ENCODE assay signal across 8 mouse cellular contexts in the genomic region with DNA sequence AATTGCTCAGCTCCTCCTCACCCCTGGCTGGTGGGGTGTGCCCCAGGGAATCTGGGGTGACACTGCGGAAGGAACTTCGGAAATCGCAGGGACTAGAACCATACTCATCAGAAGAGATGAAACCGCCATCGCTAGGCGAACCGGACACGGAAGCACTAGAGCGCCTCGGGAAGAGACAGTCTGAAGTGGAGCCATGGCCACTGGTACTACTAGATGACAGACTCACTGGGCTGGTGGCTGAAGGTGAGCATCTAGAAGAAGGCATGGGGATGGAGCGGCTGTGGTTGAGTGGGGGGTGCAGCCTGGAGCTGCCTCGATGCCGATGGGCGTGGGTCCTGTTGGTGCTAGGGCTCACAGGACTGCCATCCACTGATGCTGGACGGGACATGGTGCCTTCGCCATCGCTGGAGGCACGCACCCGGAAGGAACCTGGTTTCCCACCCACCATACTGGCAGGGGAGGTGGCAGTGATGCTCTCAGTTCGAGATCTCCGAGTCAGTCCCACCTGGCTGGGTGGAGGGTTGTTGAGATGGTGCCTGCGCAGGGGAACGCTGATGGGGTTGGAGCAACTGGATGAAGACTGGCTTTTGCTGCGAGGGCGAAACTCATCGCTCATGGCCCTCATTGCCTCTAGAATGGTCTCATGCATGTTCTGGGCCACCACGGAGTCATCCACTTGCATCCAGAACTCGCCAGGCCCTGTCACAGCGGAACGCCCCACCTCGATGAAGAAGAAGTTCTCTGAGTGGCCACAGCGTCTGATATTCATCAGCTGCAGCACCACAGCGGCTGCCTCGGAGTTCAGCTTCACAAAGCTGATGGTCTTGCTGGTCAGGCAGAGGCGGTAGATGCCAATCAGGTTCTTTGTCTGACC. TPM values are rescaled to one million over a fixed set of nuclear protein-coding genes. Genes with fewer than 3 reads are reported as not detected.
DNase-seq lines count a peak whose midpoint lies in the region; ATAC-seq and TF ChIP-seq lines count a peak whose summit lies in the region.

No protein-coding gene starts in this region.

- H3K36me3 ChIP-seq in ES-E14 (ENCODE audit: control insufficient read depth, insufficient read depth, low read length, poor library complexity, severe bottlenecking) = no peaks in the 10 kb centered on the region; the same call in 1 of the 2 replicates
- H3K36me3 ChIP-seq in embryonic facial prominence, embryonic 14.5 days (ENCODE audit: control insufficient read depth, insufficient read depth, low read length) = peaks cover 21% of the 10 kb centered on the region; the same call in 1 of the 2 replicates
- H3K36me3 ChIP-seq in heart, embryonic 16.5 days (ENCODE audit: control insufficient read depth, insufficient read depth) = no peaks in the 10 kb centered on the region
- peaks cover 26% of the 10 kb centered on the region for H3K36me3 ChIP-seq in limb, embryonic 13.5 days
- H3K36me3 ChIP-seq in neural tube, embryonic 14.5 days (ENCODE audit: control insufficient read depth, insufficient read depth, low read length) = no peaks in the 10 kb centered on the region; the same call in 1 of the 2 replicates

- H3K9ac ChIP-seq in ES-E14 (ENCODE audit: insufficient read depth, low read depth, low read length, poor library complexity, severe bottlenecking) = no peak overlapping the region; the same call in 1 of the 2 replicates
- H3K9ac ChIP-seq in embryonic facial prominence, embryonic 14.5 days (ENCODE audit: low read depth, low read length) = peak overlapping the region; percentile 84
- peak overlapping the region; percentile 90 for H3K9ac ChIP-seq in heart, embryonic 16.5 days (ENCODE audit: low read length)
- peak overlapping the region; percentile 84 for H3K9ac ChIP-seq in limb, embryonic 13.5 days
- peak overlapping the region; percentile 85 for H3K9ac ChIP-seq in neural tube, embryonic 14.5 days (replicated peaks; ENCODE audit: low read depth, low read length)

- peaks cover 0 to 15% of the 10 kb centered on the region in 2 experiments; a peak in 1 of 4 replicates for H3K4me1 ChIP-seq in ES-E14 (ENCODE audit: control insufficient read depth in 2 of 2, insufficient read depth in 2 of 2, low read length in 2 of 2, poor library complexity in 1 of 2)
- peaks cover 35% of the 10 kb centered on the region for H3K4me1 ChIP-seq in embryonic facial prominence, embryonic 14.5 days (ENCODE audit: control insufficient read depth, insufficient read depth, low read length)
- peaks cover 23% of the 10 kb centered on the region for H3K4me1 ChIP-seq in heart, embryonic 16.5 days (ENCODE audit: control insufficient read depth, insufficient read depth, low read length)
- H3K4me1 ChIP-seq in limb, embryonic 13.5 days = peaks cover 46% of the 10 kb centered on the region
- peaks cover 40% of the 10 kb centered on the region for H3K4me1 ChIP-seq in neural tube, embryonic 14.5 days (ENCODE audit: control insufficient read depth, insufficient read depth, low read length)

- 60% methylated on average over 35 of the region's 35 CpGs for WGBS in embryonic facial prominence, embryonic 14.5 days
- WGBS in heart, embryonic 16.5 days = 53% methylated on average over 35 of the region's 35 CpGs
- WGBS in limb, embryonic 13.5 days = 69% methylated on average over 35 of the region's 35 CpGs
- WGBS in neural tube, embryonic 14.5 days = 72% methylated on average over 35 of the region's 35 CpGs

- peak overlapping the region; percentile 85 to 87 for H3K4me3 ChIP-seq in ES-E14 (ENCODE audit: insufficient read depth in 1 of 2, low read depth in 1 of 2, low read length in 2 of 2, poor library complexity in 1 of 2, severe bottlenecking in 1 of 2)
- H3K4me3 ChIP-seq in embryonic facial prominence, embryonic 14.5 days (ENCODE audit: low read depth, low read length) = peak overlapping the region; percentile 83
- peak overlapping the region; percentile 66 for H3K4me3 ChIP-seq in heart, embryonic 16.5 days (ENCODE audit: low read length)
- H3K4me3 ChIP-seq in limb, embryonic 13.5 days = peak overlapping the region; percentile 75
- peak overlapping the region; percentile 72 for H3K4me3 ChIP-seq in neural tube, embryonic 14.5 days (ENCODE audit: low read depth, low read length)

- in situ Hi-C loops in ES-E14 (cut with MboI; ENCODE audit: low sequenced_read_pairs in 2 of 2, unreplicated experiment in 2 of 2) = loop anchor here in 1 of 2 experiments (25.0 kb wide), 1 partner anchor 977 kb away; no protein-coding TSS in a partner anchor

- no peak for ATAC-seq in embryonic facial prominence, embryonic 14.5 days (ENCODE audit: low read depth)
- ATAC-seq in heart, embryonic 16.5 days (replicated peaks; ENCODE audit: extremely low read depth, insufficient read depth, low FRiP score) = no peak
- ATAC-seq in limb, embryonic 13.5 days (ENCODE audit: low FRiP score, low read depth) = no peak
- ATAC-seq in neural tube, embryonic 14.5 days (ENCODE audit: low read depth) = no peak
- no peak for ATAC-seq in megakaryocyte progenitor cell, adult 5-6 weeks (replicated peaks; ENCODE audit: poor library complexity)

- H3K27me3 ChIP-seq in embryonic facial prominence, embryonic 14.5 days (replicated peaks; ENCODE audit: control insufficient read depth, insufficient read depth, low read length) = no peaks in the 10 kb centered on the region
- H3K27me3 ChIP-seq in heart, embryonic 16.5 days (ENCODE audit: control insufficient read depth, insufficient read depth, low read length) = no peaks in the 10 kb centered on the region
- H3K27me3 ChIP-seq in limb, embryonic 13.5 days = no peaks in the 10 kb centered on the region
- no peaks in the 10 kb centered on the region for H3K27me3 ChIP-seq in neural tube, embryonic 14.5 days (ENCODE audit: control insufficient read depth, insufficient read depth, low read length)

- no peak overlapping the region for H3K27ac ChIP-seq in ES-E14 (ENCODE audit: insufficient read depth, low read depth, low read length, poor library complexity, severe bottlenecking)
- H3K27ac ChIP-seq in embryonic facial prominence, embryonic 14.5 days (replicated peaks; ENCODE audit: low read depth, low read length) = peak overlapping the region; percentile 95
- peak overlapping the region; percentile 93 for H3K27ac ChIP-seq in heart, embryonic 16.5 days (ENCODE audit: low read length)
- peak overlapping the region; percentile 97 for H3K27ac ChIP-seq in limb, embryonic 13.5 days
- H3K27ac ChIP-seq in neural tube, embryonic 14.5 days (ENCODE audit: low read depth, low read length) = peak overlapping the region; percentile 96

- no peaks in the 10 kb centered on the region for H3K9me3 ChIP-seq in ES-E14 (ENCODE audit: control insufficient read depth, insufficient read depth, low read depth, low read length)
- no peaks in the 10 kb centered on the region for H3K9me3 ChIP-seq in embryonic facial prominence, embryonic 14.5 days (ENCODE audit: control insufficient read depth, low read length)
- H3K9me3 ChIP-seq in heart, embryonic 16.5 days (replicated peaks; ENCODE audit: control insufficient read depth, low read length) = no peaks in the 10 kb centered on the region
- H3K9me3 ChIP-seq in limb, embryonic 13.5 days = peaks cover 5% of the 10 kb centered on the region; the same call in 1 of the 2 replicates
- H3K9me3 ChIP-seq in neural tube, embryonic 14.5 days (ENCODE audit: control insufficient read depth, low read length) = no peaks in the 10 kb centered on the region

- H3K4me2 ChIP-seq in embryonic facial prominence, embryonic 14.5 days (ENCODE audit: low read depth, low read length) = peak overlapping the region; percentile 57
- peak overlapping the region; percentile 79 for H3K4me2 ChIP-seq in heart, embryonic 16.5 days (ENCODE audit: low read depth, low read length)
- peak overlapping the region; percentile 92 for H3K4me2 ChIP-seq in limb, embryonic 13.5 days (replicated peaks)
- H3K4me2 ChIP-seq in neural tube, embryonic 14.5 days (ENCODE audit: low read depth, low read length) = peak overlapping the region; percentile 84

- peak; percentile 22 for DNase-seq in kidney, adult 11 months
- DNase-seq in kidney, postnatal 36 days = no peak
- no peak for DNase-seq in ES-E14 (ENCODE audit: low read depth, low spot score)
- peak; percentile 34 for DNase-seq in embryonic facial prominence, embryonic 14.5 days (ENCODE audit: low spot score)

TF ChIP-seq in ES-E14, 5 proteins besides CTCF, POLR2A, EP300 and RAD21 (continues in another document):
- no peak for TF ChIP-seq MAFK (IDR thresholded peaks at IDR 0.05; ENCODE audit: insufficient read depth, low read depth, low read length)
- no peak for TF ChIP-seq HCFC1 (IDR thresholded peaks at IDR 0.05; ENCODE audit: borderline replicate concordance, insufficient read depth, low read length)
- no peak for TF ChIP-seq CHD2 (IDR thresholded peaks at IDR 0.05; ENCODE audit: low read depth, low read length)
- TF ChIP-seq ZC3H11A (IDR thresholded peaks at IDR 0.05; ENCODE audit: borderline replicate concordance, low read depth, low read length) = no peak

RNA-seq across cellular contexts. Expression of a gene that starts 1.9 kb away (rescaled TPM):
- total RNA-seq in ES-E14 (2012; rRNA removed) = 3.2 and 8.1 TPM in 2 replicates
- 14.8 and 16.1 TPM in 2 replicates for polyA plus RNA-seq in embryonic facial prominence, embryonic 14.5 days (2014; fragmentation: Nextera tagmentation; extraction: Ambion mirVana)
- 8.2 and 9.4 TPM in 2 replicates for polyA plus RNA-seq in heart, embryonic 16.5 days (2015; fragmentation: Nextera tagmentation; extraction: Ambion mirVana)
- polyA plus RNA-seq in limb, embryonic 13.5 days (2015; fragmentation: Nextera tagmentation; extraction: Ambion mirVana) = 10.7 and 11.8 TPM in 2 replicates
- polyA plus RNA-seq in neural tube, embryonic 14.5 days (2014; fragmentation: Nextera tagmentation; extraction: Ambion mirVana) = 9.4 and 11.4 TPM in 2 replicates
- total RNA-seq in megakaryocyte progenitor cell, adult 5-6 weeks (2015) = not detected in 2 replicates
- not detected in 2 replicates for total RNA-seq in megakaryocyte progenitor cell, adult 5-6 weeks (2017)

RNA-seq across cellular contexts. Expression of a gene that starts 26.9 kb away (rescaled TPM):
- total RNA-seq in ES-E14 (2012; rRNA removed) = 14.1 and 20.6 TPM in 2 replicates
- polyA plus RNA-seq in embryonic facial prominence, embryonic 14.5 days (2014; fragmentation: Nextera tagmentation; extraction: Ambion mirVana) = 6.7 and 6.8 TPM in 2 replicates
- 8.9 and 10.3 TPM in 2 replicates for polyA plus RNA-seq in heart, embryonic 16.5 days (2015; fragmentation: Nextera tagmentation; extraction: Ambion mirVana)
- 7.6 TPM in 2 replicates for polyA plus RNA-seq in limb, embryonic 13.5 days (2015; fragmentation: Nextera tagmentation; extraction: Ambion mirVana)
- 2.7 and 3.2 TPM in 2 replicates for polyA plus RNA-seq in neural tube, embryonic 14.5 days (2014; fragmentation: Nextera tagmentation; extraction: Ambion mirVana)
- total RNA-seq in megakaryocyte progenitor cell, adult 5-6 weeks (2015) = 11.6 and 12.1 TPM in 2 replicates
- 14.1 and 16.0 TPM in 2 replicates for total RNA-seq in megakaryocyte progenitor cell, adult 5-6 weeks (2017)

RNA-seq across cellular contexts. Expression of a gene that starts 56.4 kb away (rescaled TPM):
- total RNA-seq in ES-E14 (2012; rRNA removed) = 0.21 and 0.67 TPM in 2 replicates
- 53.6 and 55.0 TPM in 2 replicates for polyA plus RNA-seq in embryonic facial prominence, embryonic 14.5 days (2014; fragmentation: Nextera tagmentation; extraction: Ambion mirVana)
- 31.6 and 33.8 TPM in 2 replicates for polyA plus RNA-seq in heart, embryonic 16.5 days (2015; fragmentation: Nextera tagmentation; extraction: Ambion mirVana)
- 32.1 and 34.9 TPM in 2 replicates for polyA plus RNA-seq in limb, embryonic 13.5 days (2015; fragmentation: Nextera tagmentation; extraction: Ambion mirVana)
- 33.9 and 35.4 TPM in 2 replicates for polyA plus RNA-seq in neural tube, embryonic 14.5 days (2014; fragmentation: Nextera tagmentation; extraction: Ambion mirVana)
- total RNA-seq in megakaryocyte progenitor cell, adult 5-6 weeks (2015) = not detected in 2 replicates
- total RNA-seq in megakaryocyte progenitor cell, adult 5-6 weeks (2017) = not detected in 2 replicates

Comparison
In these comparisons a context has a peak if more than half of its experiments do, and no peak if none do; other contexts are left out.
1. DNase-seq: peak in kidney, adult 11 months (single experiment) and embryonic facial prominence, embryonic 14.5 days (single experiment); none in kidney, postnatal 36 days (0 of 2) and ES-E14 (single experiment).
2. Peak in every context shown above with its lines, with median percentiles within 50 percentile points of each other: H3K4me3 ChIP-seq and H3K4me2 ChIP-seq.